Comparison of ENCODE assay signal across 8 mouse cellular contexts in genomic region chr9:75197297-75197696, GRCm38 (mm10). TPM values are rescaled to one million over a fixed set of nuclear protein-coding genes. Genes with fewer than 3 reads are reported as not detected.
DNase-seq lines count a peak whose midpoint lies in the region; ATAC-seq and TF ChIP-seq lines count a peak whose summit lies in the region.

No protein-coding gene starts in this region.

- no peak for TF ChIP-seq EP300 in liver, embryonic 14.5 days (IDR thresholded peaks at IDR 0.05; ENCODE audit: low read depth)
- TF ChIP-seq EP300 in ES-Bruce4 (IDR thresholded peaks at IDR 0.05; ENCODE audit: insufficient read depth, low read depth, low read length) = no peak

- no peaks in the 10 kb centered on the region for H3K9me3 ChIP-seq in liver, embryonic 14.5 days (ENCODE audit: control insufficient read depth, low read length)
- no peaks in the 10 kb centered on the region for H3K9me3 ChIP-seq in ES-Bruce4 (replicated peaks; ENCODE audit: control insufficient read depth, insufficient read depth, low read length, poor library complexity, severe bottlenecking)
- H3K9me3 ChIP-seq in forebrain, embryonic 10.5 days = no peaks in the 10 kb centered on the region

- 0 out of 4 replicates have a peak, but pooled peaks cover 0 to 2% of the 10 kb centered on the region in 2 experiments for H3K4me1 ChIP-seq in liver, embryonic 14.5 days (replicated peaks; ENCODE audit: control insufficient read depth in 2 of 2, insufficient read depth in 2 of 2, low read length in 1 of 2)
- H3K4me1 ChIP-seq in ES-Bruce4 (ENCODE audit: control insufficient read depth, insufficient read depth, low read length) = no peaks in the 10 kb centered on the region
- no peaks in the 10 kb centered on the region for H3K4me1 ChIP-seq in forebrain, embryonic 10.5 days

- no peak for ATAC-seq in liver, embryonic 14.5 days (ENCODE audit: insufficient read depth)

- H3K36me3 ChIP-seq in liver, embryonic 14.5 days (replicated peaks; ENCODE audit: control insufficient read depth, insufficient read depth, low read depth) = no peaks in the 10 kb centered on the region
- peaks cover 2% of the 10 kb centered on the region; the same call in 1 of the 2 replicates for H3K36me3 ChIP-seq in ES-Bruce4 (ENCODE audit: control insufficient read depth, insufficient read depth, low read length, poor library complexity, severe bottlenecking)
- peaks cover 82% of the 10 kb centered on the region for H3K36me3 ChIP-seq in forebrain, embryonic 10.5 days (replicated peaks)

- H3K27ac ChIP-seq in liver, embryonic 14.5 days = no peak overlapping the region
- no peak overlapping the region for H3K27ac ChIP-seq in ES-Bruce4 (ENCODE audit: insufficient read depth, low read length)
- peak overlapping the region; percentile 26; the same call in 1 of the 2 replicates for H3K27ac ChIP-seq in forebrain, embryonic 10.5 days

- H3K9ac ChIP-seq in liver, embryonic 14.5 days (replicated peaks) = no peak overlapping the region
- H3K9ac ChIP-seq in ES-Bruce4 (ENCODE audit: low read depth, poor library complexity, severe bottlenecking) = no peak overlapping the region

- no peaks in the 10 kb centered on the region for H3K27me3 ChIP-seq in liver, embryonic 14.5 days (ENCODE audit: control insufficient read depth, insufficient read depth, low read length)
- no peaks in the 10 kb centered on the region for H3K27me3 ChIP-seq in ES-Bruce4 (ENCODE audit: control insufficient read depth, insufficient read depth, low read length, poor library complexity, severe bottlenecking)
- no peaks in the 10 kb centered on the region for H3K27me3 ChIP-seq in forebrain, embryonic 10.5 days (ENCODE audit: poor library complexity, severe bottlenecking)

- no peak for DNase-seq in liver, embryonic 14.5 days (ENCODE audit: low read depth in 3 of 3, low spot score in 3 of 3)
- no peak for DNase-seq in liver
- peak; percentile 52 for DNase-seq in adrenal gland, postnatal 25 days
- no peak for DNase-seq in forebrain, embryonic 10.5 days (ENCODE audit: extremely low spot score, low spot score)
- peak; percentile 34 to 43 for DNase-seq in layer of hippocampus, postnatal 10 days (ENCODE audit: low spot score in 2 of 2)
- no peak for DNase-seq in natural killer cell, adult 2 months (ENCODE audit: low spot score in 2 of 2)
- DNase-seq in gastrocnemius, adult 18-20 months (ENCODE audit: low spot score) = no peak

- TF ChIP-seq POLR2A in ES-Bruce4 (IDR thresholded peaks at IDR 0.05; ENCODE audit: insufficient read depth, low read length) = no peak

- H3K4me2 ChIP-seq in liver, embryonic 14.5 days (ENCODE audit: low read depth) = no peak overlapping the region

- no peak overlapping the region for H3K4me3 ChIP-seq in liver, embryonic 14.5 days (ENCODE audit: insufficient read depth in 1 of 2, low read depth in 2 of 2, low read length in 2 of 2)
- no peak overlapping the region for H3K4me3 ChIP-seq in ES-Bruce4 (ENCODE audit: low read depth, low read length)
- no peak overlapping the region for H3K4me3 ChIP-seq in forebrain, embryonic 10.5 days

- peak; percentile 22; the same call in 1 of the 2 replicates for TF ChIP-seq CTCF in liver, embryonic 14.5 days (IDR thresholded peaks at IDR 0.05; ENCODE audit: low read depth)
- peak; percentile 38 for TF ChIP-seq CTCF in ES-Bruce4 (IDR thresholded peaks at IDR 0.05; ENCODE audit: low read depth, low read length)

- WGBS in liver, embryonic 14.5 days (ENCODE audit: insufficient replicate concordance) = 69% methylated on average over 6 of the region's 6 CpGs
- 54% methylated on average over 6 of the region's 6 CpGs for WGBS in forebrain, embryonic 10.5 days

RNA-seq across cellular contexts. Expression of gene Myo5c, which starts 34.5 kb away (rescaled TPM):
- 0.52 and 0.93 TPM in 2 replicates for polyA plus RNA-seq in liver, embryonic 14.5 days (2012; rRNA removed)
- polyA plus RNA-seq in liver, embryonic 14.5 days (2014; fragmentation: Nextera tagmentation; extraction: Ambion mirVana) = 0.41 and 0.51 TPM in 2 replicates
- polyA plus RNA-seq in ES-Bruce4 (2011; ENCODE audit: insufficient read depth, insufficient read length, low read depth, missing spikeins) = 8.0 and 8.8 TPM in 2 replicates
- 3.8 and 4.8 TPM in 2 replicates for total RNA-seq in adrenal gland, postnatal 25 days (2021)
- polyA plus RNA-seq in forebrain, embryonic 10.5 days (2016; fragmentation: Nextera tagmentation; extraction: Ambion mirVana) = 0.61 and 1.1 TPM in 2 replicates
- total RNA-seq in layer of hippocampus, postnatal 10 days (2021) = under 1 TPM; 0.29 to 0.80 TPM
- 10 to 100 TPM in 1 of 2 experiments, 1 to 10 TPM in 1; 9.0 to 10.9 TPM for total RNA-seq in gastrocnemius, adult 18-20 months (2021)

Comparison
In these comparisons a context has a peak if more than half of its experiments do, and no peak if none do; other contexts are left out.
1. DNase-seq: peak in adrenal gland, postnatal 25 days (single experiment) and layer of hippocampus, postnatal 10 days (2 of 2); none in liver, embryonic 14.5 days (0 of 3), liver (single experiment), forebrain, embryonic 10.5 days (single experiment), natural killer cell, adult 2 months (0 of 2) and gastrocnemius, adult 18-20 months (single experiment).